ENCODE assay signal across 9 mouse cellular contexts in genomic region chr1:39196676-39197375, GRCm38 (mm10). TPM values are rescaled to one million over a fixed set of nuclear protein-coding genes. Genes with fewer than 3 reads are reported as not detected.
A peak's percentile ranks its signal among the peaks of the same experiment; 100 is the strongest.
DNase-seq lines count a peak whose midpoint lies in the region; ATAC-seq lines count a peak whose summit lies in the region.
"Had no signal": no experiment of that assay in that cellular context is flagged by ENCODE, and none has a peak within 500 bp of the region (broad histone marks: within the 10 kb centered on the region; RNA-seq: fewer than 3 reads in every experiment).

No protein-coding gene starts in this region.

- H3K36me3 ChIP-seq in heart, embryonic 10.5 days: no peaks in the 10 kb centered on the region
- H3K36me3 ChIP-seq: hindbrain, embryonic 15.5 days had no signal

- peaks cover 24% of the 10 kb centered on the region for H3K4me1 ChIP-seq in heart, embryonic 10.5 days

- peak; percentile 91 for ATAC-seq in CD4-positive, CD25-positive, alpha-beta regulatory T cell, adult 4 months
- ATAC-seq in megakaryocyte, adult 5-6 weeks (ENCODE audit: poor library complexity, severe bottlenecking): peak; percentile 38; the same call in 1 of the 2 replicates
- ATAC-seq in erythroid progenitor cell, adult 5-6 weeks (replicated peaks; ENCODE audit: low FRiP score, poor library complexity, severe bottlenecking): no peak

- no peaks in the 10 kb centered on the region for H3K9me3 ChIP-seq in heart, embryonic 10.5 days
- H3K9me3 ChIP-seq: hindbrain, embryonic 15.5 days had no signal

- H3K27ac ChIP-seq in heart, embryonic 10.5 days: no peak overlapping the region
- H3K27ac ChIP-seq: hindbrain, embryonic 15.5 days had no signal

- intact Hi-C loops in heart, postnatal 10 days (cut with DNase I): no loop called here

- peak; percentile 25 to 29 for DNase-seq in heart, postnatal 10 days
- DNase-seq in heart, embryonic 10.5 days (ENCODE audit: low spot score): no peak
- DNase-seq in brain, adult 2 months (ENCODE audit: low read depth, low spot score): peak; percentile 76
- DNase-seq in ovary, adult 18-20 months (ENCODE audit: low spot score): no peak
- DNase-seq in cerebellum, adult 18-20 months: no peak

- H3K27me3 ChIP-seq in heart, embryonic 10.5 days (ENCODE audit: insufficient read depth, poor library complexity, severe bottlenecking): peaks cover 63% of the 10 kb centered on the region

- 51% methylated on average over 12 of the region's 12 CpGs for WGBS in heart, embryonic 10.5 days

- H3K4me3 ChIP-seq in heart, embryonic 10.5 days: no peak overlapping the region
- H3K4me3 ChIP-seq: hindbrain, embryonic 15.5 days had no signal

RNA-seq across cellular contexts. Expression of gene Npas2, which starts 3.3 kb away (rescaled TPM):
- total RNA-seq in heart, postnatal 10 days (2021): 10 to 100 TPM; 11.0 to 15.0 TPM
- polyA plus RNA-seq in heart, embryonic 10.5 days (2016; fragmentation: Nextera tagmentation; extraction: Ambion mirVana): 0.10 and 0.18 TPM in 2 replicates
- polyA plus RNA-seq in CD4-positive, CD25-positive, alpha-beta regulatory T cell, adult 4 months (2017; shearing (Covaris generic)): under 1 TPM; 0.17 to 0.32 TPM
- total RNA-seq in megakaryocyte, adult 5-6 weeks (2015): not detected in 2 replicates
- total RNA-seq in megakaryocyte, adult 5-6 weeks (2017): not detected in 2 replicates
- total RNA-seq in erythroid progenitor cell, adult 5-6 weeks (2015; ENCODE audit: low replicate concordance): not detected in 2 replicates
- not detected in 2 replicates for total RNA-seq in erythroid progenitor cell, adult 5-6 weeks (2017; ENCODE audit: low replicate concordance)

Comparison
In these comparisons a context has a peak if more than half of its experiments do, and no peak if none do; other contexts are left out.
1. DNase-seq: peak in heart, postnatal 10 days (2 of 2) and brain, adult 2 months (single experiment); none in heart, embryonic 10.5 days (single experiment), ovary, adult 18-20 months (single experiment) and cerebellum, adult 18-20 months (0 of 2).
2. RNA of gene Npas2, which starts 3.3 kb away (total RNA-seq): 11.0 to 15.0 TPM in heart, postnatal 10 days; not detected in megakaryocyte, adult 5-6 weeks and not detected in erythroid progenitor cell, adult 5-6 weeks; every median in the first group is over 10 times any median in the second.